Mouse (Mus musculus): ENCODE measurements around the gene Nfib. TPM values are rescaled to one million over a fixed set of nuclear protein-coding genes. Genes with fewer than 3 reads are reported as not detected.
A peak's percentile ranks its signal among the peaks of the same experiment; 100 is the strongest.

The Nfib gene
- total and polyA plus RNA-seq, 3 experiments: 32.1 to 121 (median 118) TPM

DNA sequence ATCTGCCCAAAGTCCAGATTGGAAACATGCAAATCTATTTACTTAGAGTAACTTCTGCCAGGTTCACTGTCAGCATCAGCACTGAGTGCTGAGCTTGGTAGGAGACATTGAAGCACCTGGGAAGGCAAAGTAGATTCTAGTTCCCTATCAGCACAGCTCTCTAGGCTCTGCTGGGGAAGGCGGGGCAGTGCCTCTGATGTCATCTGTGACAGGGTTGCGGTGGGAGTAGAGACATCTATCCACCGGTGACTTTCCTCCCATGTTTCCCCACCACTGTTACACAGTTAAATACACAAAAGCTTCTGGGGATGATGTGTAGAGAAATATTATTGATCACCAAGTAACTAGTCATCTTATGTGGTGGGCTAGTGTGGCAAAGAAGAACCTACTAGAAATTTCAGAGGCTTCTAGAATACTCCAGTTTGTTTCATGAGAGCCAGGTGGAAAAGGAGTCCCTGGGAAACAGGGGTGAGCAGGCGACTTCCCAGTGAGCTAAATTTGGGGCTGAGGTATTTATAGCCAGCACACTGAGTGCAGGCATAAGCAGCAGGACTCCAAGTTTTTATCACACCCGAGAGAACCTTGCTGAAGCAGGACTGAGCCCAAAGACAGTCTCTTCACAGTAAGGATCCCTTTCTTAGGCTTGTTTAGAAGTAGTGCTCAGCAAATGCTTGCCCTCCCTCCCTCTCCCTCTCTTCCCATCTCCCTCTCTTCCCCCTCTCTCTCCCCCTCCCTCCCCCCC is 9.6 kb downstream of the Nfib start:
- peak overlapping the region; percentile 61 for H3K9ac ChIP-seq (ENCODE audit: low read depth, low read length)
- H3K79me2 ChIP-seq (replicated peaks; ENCODE audit: control insufficient read depth, insufficient read depth, low read length): no peaks in the 10 kb centered on the region
- intact Hi-C loops (cut with DNase I): no loop called here

DNA sequence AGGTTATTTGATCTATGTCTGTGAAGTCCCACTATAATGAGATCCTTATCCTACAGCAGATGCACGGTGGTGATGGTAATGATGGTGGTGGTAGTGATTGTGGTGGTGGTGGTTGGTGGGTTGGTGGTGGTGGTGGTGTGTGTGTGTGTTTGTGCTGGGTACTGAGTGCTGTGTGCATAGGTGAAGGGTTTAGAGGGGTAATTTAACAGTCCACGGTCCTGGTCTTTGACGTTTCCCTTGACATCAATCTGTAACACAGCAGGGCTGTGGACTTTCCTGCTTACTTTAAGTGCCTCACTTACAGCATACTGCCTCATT is 13.6 kb downstream of the Nfib start:
- no peak overlapping the region for H3K27ac ChIP-seq

More for the DNA sequence above, 9.6 kb downstream of the Nfib start:
- WGBS: 46% methylated on average over 5 of the region's 5 CpGs
- Histone ChIP-seq H3K4me1 (ENCODE audit: control insufficient read depth, insufficient read depth, low read length) (peaks cover 5% of the 10 kb centered on the region; the same call in 1 of the 2 replicates), H3K36me3 (ENCODE audit: control insufficient read depth, insufficient read depth, low read length) (no peaks in the 10 kb centered on the region; the same call in 1 of the 2 replicates), H3K4me3 (no peak overlapping the region), H3K27me3 (ENCODE audit: control insufficient read depth, insufficient read depth, low read length) (no peaks in the 10 kb centered on the region), H3K27ac (peak overlapping the region; percentile 87)
- DNase-seq: peak in 1 of 2 experiments; percentile 45
- TF ChIP-seq POLR2A (IDR thresholded peaks at IDR 0.05; ENCODE audit: insufficient read depth, low read depth, low read length): peak; percentile 79
- no peak for TF ChIP-seq CTCF (IDR thresholded peaks at IDR 0.05)
- TF ChIP-seq EP300 (IDR thresholded peaks at IDR 0.05; ENCODE audit: insufficient read depth, low read depth, low read length): peak; percentile 76; the same call in 1 of the 2 replicates

DNA sequence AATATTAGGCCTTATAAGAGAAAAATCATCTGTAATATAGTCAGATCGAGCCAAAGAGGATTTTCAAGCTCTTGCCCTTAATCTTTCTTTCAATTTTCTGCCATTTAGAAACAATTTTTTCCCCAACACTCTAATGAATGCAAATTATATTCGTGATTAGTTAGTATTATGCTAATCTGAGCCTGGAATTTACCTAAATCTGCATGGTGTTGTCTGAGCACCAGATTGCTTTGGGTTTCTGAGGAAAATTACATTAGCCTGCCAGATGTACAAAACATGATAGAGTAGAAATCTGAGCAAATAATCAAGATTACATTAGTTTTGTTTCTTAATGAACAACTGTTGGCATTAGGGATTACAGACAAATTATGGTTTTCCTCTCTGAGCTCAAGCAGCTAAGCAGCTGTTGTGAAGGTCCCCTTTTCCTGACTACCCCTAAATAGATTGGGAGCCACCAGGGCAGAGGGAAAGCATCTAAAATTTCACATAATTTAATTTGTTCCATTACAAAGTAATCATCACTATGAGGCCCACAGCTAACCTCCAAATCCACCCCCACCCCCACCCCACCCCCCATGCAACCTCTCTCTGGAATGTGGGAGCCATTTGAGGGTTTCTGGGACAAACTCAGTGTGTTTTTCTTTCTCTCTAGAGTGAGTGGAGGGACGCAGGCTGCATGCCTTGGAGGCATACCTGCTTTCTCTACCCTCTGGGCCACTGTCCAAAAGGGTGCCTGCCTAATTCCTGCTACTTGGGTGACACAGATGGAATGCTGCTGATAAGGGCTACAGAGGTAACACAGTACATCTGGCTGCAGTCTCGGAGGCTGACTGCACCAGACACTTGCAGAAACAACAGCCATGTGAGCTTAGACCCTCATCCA is 14.2 kb downstream of the Nfib start:
- Histone ChIP-seq H3K79me2 (replicated peaks; ENCODE audit: control insufficient read depth, insufficient read depth, low read length) (no peaks in the 10 kb centered on the region), H3K27ac (no peak overlapping the region), H3K4me1 (ENCODE audit: control insufficient read depth, insufficient read depth, low read length) (peaks cover 5% of the 10 kb centered on the region; the same call in 1 of the 2 replicates), H3K4me3 (no peak overlapping the region), H3K9ac (ENCODE audit: low read depth, low read length) (no peak overlapping the region), H3K27me3 (ENCODE audit: control insufficient read depth, insufficient read depth, low read length) (no peaks in the 10 kb centered on the region), H3K36me3 (ENCODE audit: control insufficient read depth, insufficient read depth, low read length) (no peaks in the 10 kb centered on the region; the same call in 1 of the 2 replicates)
- 58% methylated on average over 4 of the region's 4 CpGs for WGBS
- intact Hi-C loops (cut with DNase I): no loop called here
- DNase-seq: no peak
- TF ChIP-seq CTCF (IDR thresholded peaks at IDR 0.05) (no peak), POLR2A (IDR thresholded peaks at IDR 0.05; ENCODE audit: insufficient read depth, low read depth, low read length) (no peak), EP300 (IDR thresholded peaks at IDR 0.05; ENCODE audit: insufficient read depth, low read depth, low read length) (no peak)

More for the DNA sequence above, 13.6 kb downstream of the Nfib start:
- DNase-seq: no peak
- Histone ChIP-seq H3K36me3 (ENCODE audit: control insufficient read depth, insufficient read depth, low read length) (no peaks in the 10 kb centered on the region; the same call in 1 of the 2 replicates), H3K9ac (ENCODE audit: low read depth, low read length) (no peak overlapping the region), H3K4me3 (no peak overlapping the region), H3K27me3 (ENCODE audit: control insufficient read depth, insufficient read depth, low read length) (no peaks in the 10 kb centered on the region), H3K4me1 (ENCODE audit: control insufficient read depth, insufficient read depth, low read length) (peaks cover 5% of the 10 kb centered on the region; the same call in 1 of the 2 replicates), H3K79me2 (replicated peaks; ENCODE audit: control insufficient read depth, insufficient read depth, low read length) (no peaks in the 10 kb centered on the region)
- TF ChIP-seq CTCF (IDR thresholded peaks at IDR 0.05) (no peak), POLR2A (IDR thresholded peaks at IDR 0.05; ENCODE audit: insufficient read depth, low read depth, low read length) (no peak), EP300 (IDR thresholded peaks at IDR 0.05; ENCODE audit: insufficient read depth, low read depth, low read length) (no peak)
- WGBS: 52% methylated on average over 3 of the region's 3 CpGs
- intact Hi-C loops (cut with DNase I): no loop called here

- WGBS: 21% methylated on average over 7 of the region's 7 CpGs
- H3K79me2 ChIP-seq (replicated peaks; ENCODE audit: control insufficient read depth, insufficient read depth, low read length): no peaks in the 10 kb centered on the region
- H3K36me3 ChIP-seq (ENCODE audit: control insufficient read depth, insufficient read depth, low read length): no peaks in the 10 kb centered on the region
- no peak overlapping the region for H3K9ac ChIP-seq (ENCODE audit: low read depth, low read length)
- no peak overlapping the region for H3K4me3 ChIP-seq
- peak; percentile 41 to 65 for DNase-seq
- intact Hi-C loops (cut with DNase I): no loop called here
- peak overlapping the region; percentile 8; the same call in 1 of the 2 replicates for H3K27ac ChIP-seq
- H3K4me1 ChIP-seq (ENCODE audit: control insufficient read depth, insufficient read depth, low read length): peaks cover 4% of the 10 kb centered on the region; the same call in 1 of the 2 replicates
- no peak for TF ChIP-seq POLR2A (IDR thresholded peaks at IDR 0.05; ENCODE audit: insufficient read depth, low read depth, low read length)
- no peak for TF ChIP-seq CTCF (IDR thresholded peaks at IDR 0.05)
- TF ChIP-seq EP300 (IDR thresholded peaks at IDR 0.05; ENCODE audit: insufficient read depth, low read depth, low read length): no peak
- H3K27me3 ChIP-seq (ENCODE audit: control insufficient read depth, insufficient read depth, low read length): no peaks in the 10 kb centered on the region
Observed at GRCm38 (mm10) chr4:82690267-82690666, 15.3 kb downstream of the Nfib start.

- intact Hi-C loops (cut with DNase I): no loop called here
- WGBS: 86% methylated on average over 6 of the region's 6 CpGs
- no peak for TF ChIP-seq CTCF (IDR thresholded peaks at IDR 0.05)
- no peak for TF ChIP-seq POLR2A (IDR thresholded peaks at IDR 0.05; ENCODE audit: insufficient read depth, low read depth, low read length)
- no peak for TF ChIP-seq EP300 (IDR thresholded peaks at IDR 0.05; ENCODE audit: insufficient read depth, low read depth, low read length)
- no peaks in the 10 kb centered on the region for H3K79me2 ChIP-seq (replicated peaks; ENCODE audit: control insufficient read depth, insufficient read depth, low read length)
- H3K9ac ChIP-seq (ENCODE audit: low read depth, low read length): no peak overlapping the region
- H3K27me3 ChIP-seq (ENCODE audit: control insufficient read depth, insufficient read depth, low read length): no peaks in the 10 kb centered on the region
- H3K36me3 ChIP-seq (ENCODE audit: control insufficient read depth, insufficient read depth, low read length): no peaks in the 10 kb centered on the region
- DNase-seq: no peak
- H3K27ac ChIP-seq: no peak overlapping the region
- H3K4me3 ChIP-seq: no peak overlapping the region
- no peaks in the 10 kb centered on the region for H3K4me1 ChIP-seq (ENCODE audit: control insufficient read depth, insufficient read depth, low read length)
Observed at GRCm38 (mm10) chr4:82686037-82686436, 19.5 kb downstream of the Nfib start.

All from heart, adult 2 months (tissue).